Mouse (Mus musculus) spleen, embryonic (tissue): ENCODE measurements at regions not wholly inside any gene's neighbourhood (a gene's known extent, or its start where the extent isn't known, plus 50 kb on each side); places are given as distances from the start of the nearest gene placed in this dataset.
"Not testable (repeated sequence)": the region's sequence is repeated elsewhere in the genome, so short reads cannot be mapped to it uniquely, and the experiment has no call there.

ENCODE experiments used
- CTCF ChIA-PET: fragments of 350-600 bp; sonication (Branson Sonifier 250); formaldehyde crosslinking; loops from one replicate; lab custom pipeline; 2022; lab: Charles Lee

DNA sequence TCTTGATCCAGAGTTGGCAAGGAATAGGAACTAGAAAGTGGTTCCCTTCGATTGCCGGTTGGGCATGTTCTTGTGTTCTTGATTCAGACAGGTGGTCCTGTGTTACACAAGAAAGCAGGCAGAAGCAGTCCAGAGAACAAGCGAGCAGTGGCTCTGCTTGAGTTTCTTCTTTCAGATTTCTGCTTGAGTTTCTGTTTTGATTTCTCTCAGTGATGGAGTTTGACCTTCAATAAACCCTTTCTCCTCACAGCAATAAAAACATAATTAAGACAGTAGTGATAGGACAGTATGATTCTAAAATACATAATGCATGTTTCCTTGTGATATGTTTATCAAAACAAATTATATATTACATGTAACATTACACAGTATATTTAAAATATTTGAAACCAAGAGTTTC is 59.1 kb downstream of the Klf6 start:
- CTCF ChIA-PET: no interaction called here

DNA sequence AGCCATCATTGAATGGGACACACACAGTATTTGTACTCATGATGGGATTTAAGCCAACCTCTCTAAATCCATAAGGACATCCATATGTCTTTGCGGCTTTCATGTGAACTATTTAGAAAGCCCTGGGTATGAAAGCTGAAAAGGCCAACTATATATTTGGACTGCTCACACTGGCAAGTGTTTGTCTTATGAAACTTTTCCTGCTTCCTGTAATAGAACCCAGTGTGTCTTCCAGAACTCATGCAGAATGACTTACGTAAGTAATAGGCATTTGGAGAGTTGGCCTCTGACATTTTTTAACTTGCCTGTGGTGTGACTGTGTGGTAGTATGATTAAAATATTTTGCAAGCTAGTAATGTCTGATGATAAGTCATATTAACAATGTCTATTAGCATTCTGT is 70.2 kb downstream of the Klf6 start:
- CTCF ChIA-PET: no interaction called here

DNA sequence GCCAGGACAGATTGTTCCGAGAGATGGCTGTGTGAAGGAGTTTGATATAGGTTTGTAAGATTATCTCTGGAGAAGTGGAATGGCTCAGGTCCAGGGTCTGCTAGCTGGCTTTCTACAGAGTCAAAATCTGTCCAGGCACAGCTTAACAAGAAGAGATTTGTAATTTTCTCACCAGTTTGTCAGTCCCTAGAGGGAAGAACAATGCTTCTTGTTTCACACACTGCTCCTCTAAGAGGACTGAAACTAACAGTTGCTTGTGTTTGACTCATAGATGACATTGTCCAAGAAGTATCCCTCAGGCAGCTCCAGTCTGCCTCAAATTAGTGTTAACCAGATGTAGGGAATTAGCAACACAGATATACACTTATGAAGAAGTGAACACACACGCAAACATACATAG is 76.2 kb downstream of the Klf6 start:
- CTCF ChIA-PET: no interaction called here

- CTCF ChIA-PET: no interaction called here
Observed at GRCm38 (mm10) chr13:5937970-5938369, 76.7 kb downstream of the Klf6 start.

GRCm38 (mm10) chr13:5939368-5939767 is 78.1 kb downstream of the Klf6 start:
- CTCF ChIA-PET: no interaction called here

DNA sequence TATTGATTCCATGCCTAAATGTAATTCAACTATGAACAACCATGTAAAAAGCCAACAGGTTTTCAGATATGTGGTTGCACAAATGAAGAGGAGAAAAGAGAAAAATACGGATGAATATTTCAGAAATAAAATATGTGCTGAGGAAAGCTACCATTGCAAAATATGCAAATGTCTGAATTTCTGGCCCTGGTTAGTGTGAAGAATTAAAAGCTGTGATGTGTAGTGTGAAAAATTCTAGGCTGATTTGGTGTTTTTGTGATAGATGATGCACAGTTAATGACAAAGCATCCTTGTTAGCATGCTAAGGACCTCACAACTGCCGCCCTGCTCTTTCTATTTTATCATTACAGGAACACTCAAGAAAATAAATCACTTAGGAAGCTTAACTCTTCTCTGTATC is 91.6 kb downstream of the Klf6 start:
- CTCF ChIA-PET: no interaction called here

GRCm38 (mm10) chr13:5955121-5955520 is 93.8 kb downstream of the Klf6 start:
- CTCF ChIA-PET: not testable (repeated sequence)

DNA sequence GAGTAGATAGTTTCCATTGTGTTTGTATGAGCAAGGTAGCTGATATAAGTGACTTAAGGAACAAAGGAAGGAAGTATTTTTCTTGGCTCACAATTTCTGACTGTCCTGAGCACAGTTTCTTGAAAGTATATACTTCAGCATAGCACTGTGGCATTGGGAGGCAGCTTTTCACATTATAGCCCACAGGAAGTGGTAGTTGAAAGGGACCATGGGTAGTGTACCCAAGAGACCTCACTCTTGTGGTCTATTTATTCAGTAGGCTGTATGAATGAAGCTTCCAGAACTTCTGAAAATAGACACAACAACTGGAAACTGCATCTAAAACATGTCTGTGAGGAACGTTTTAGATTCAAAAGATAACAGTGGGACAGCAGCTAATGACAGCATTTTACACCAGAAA is 94.9 kb downstream of the Klf6 start:
- CTCF ChIA-PET: no interaction called here

GRCm38 (mm10) chr13:5962947-5963346 is 101.7 kb downstream of the Klf6 start:
- CTCF ChIA-PET: no interaction called here

GRCm38 (mm10) chr13:5964626-5965025 is 103.3 kb downstream of the Klf6 start:
- CTCF ChIA-PET: no interaction called here

GRCm38 (mm10) chr13:5978615-5979014 is 117.3 kb downstream of the Klf6 start:
- CTCF ChIA-PET: interaction anchor here (0.7 kb wide), 1 partner anchor 9 kb away, joined by 3 read pairs; no protein-coding TSS in a partner anchor

DNA sequence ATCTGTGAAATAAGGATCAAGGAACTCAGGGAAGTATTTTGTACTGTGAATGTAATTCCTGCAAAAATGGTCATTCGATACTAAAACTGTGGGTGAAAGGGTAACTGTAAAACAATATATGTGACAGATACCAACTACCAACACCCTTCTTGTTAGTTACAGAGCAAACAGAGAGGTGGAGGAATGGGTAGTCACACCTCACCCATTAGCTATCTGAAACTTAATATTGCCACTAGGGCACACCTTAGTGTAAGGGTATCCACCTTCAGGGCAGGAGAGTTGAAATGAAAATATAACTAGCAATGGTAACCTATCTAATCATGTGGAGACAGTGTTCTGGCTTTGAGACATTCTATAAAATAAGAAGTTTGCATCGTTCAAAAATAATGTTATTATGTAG is 126.2 kb downstream of the Klf6 start:
- CTCF ChIA-PET: interaction anchor here (0.5 kb wide), 1 partner anchor 9 kb away, joined by 3 read pairs; no protein-coding TSS in a partner anchor

- CTCF ChIA-PET: no interaction called here
Observed at GRCm38 (mm10) chr13:5988407-5988806, 127.1 kb downstream of the Klf6 start.

DNA sequence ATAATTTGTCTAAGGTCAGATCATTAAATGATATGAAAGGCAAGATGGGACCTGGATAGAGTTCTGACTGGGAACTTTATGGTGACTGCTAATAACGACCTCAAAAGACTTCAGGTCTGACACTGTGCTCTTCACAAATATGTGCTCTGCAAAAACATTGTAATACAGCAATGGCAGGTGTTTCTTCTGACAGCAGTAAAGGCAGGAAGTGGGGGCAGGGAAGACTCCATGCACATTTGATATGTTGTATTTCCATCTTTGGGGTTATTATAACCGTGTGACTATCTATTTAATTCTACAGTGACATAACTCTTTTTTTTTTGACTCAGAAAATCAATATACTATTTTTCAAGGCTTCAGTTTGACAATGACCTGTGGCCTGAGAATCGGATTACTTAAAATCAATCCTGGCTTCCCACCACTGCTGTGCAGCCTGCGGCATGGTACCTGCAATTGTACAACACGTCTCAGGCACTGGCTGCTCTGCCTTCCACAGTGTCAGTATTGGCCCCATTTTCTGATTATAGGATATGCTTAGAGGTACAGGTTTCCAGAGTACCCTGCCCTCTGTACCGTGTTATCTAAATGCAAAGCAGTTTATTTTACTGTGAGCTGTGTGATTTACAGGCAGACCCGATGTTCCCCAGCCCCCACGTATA is 139.4 kb downstream of the Klf6 start:
- CTCF ChIA-PET: no interaction called here

DNA sequence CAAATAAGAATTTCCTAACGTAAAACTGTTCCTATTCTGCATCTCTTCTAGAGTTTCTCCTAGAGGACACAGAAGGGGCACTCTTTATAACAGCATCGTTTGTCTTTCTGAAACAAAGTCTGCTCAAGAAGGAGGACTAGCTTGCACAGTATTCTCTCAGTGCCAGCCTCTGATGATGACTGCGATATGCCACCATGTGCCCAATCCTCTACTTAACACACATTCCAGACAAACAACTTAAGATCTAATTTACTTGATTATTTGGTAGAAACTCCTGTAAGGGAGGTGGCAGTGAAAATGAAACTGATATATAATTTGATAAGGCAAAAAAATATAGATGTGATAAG is 139.9 kb downstream of the Klf6 start:
- CTCF ChIA-PET: no interaction called here

- CTCF ChIA-PET: no interaction called here
Observed at GRCm38 (mm10) chr13:6005901-6006300, 144.6 kb downstream of the Klf6 start.

- CTCF ChIA-PET: no interaction called here
Observed at GRCm38 (mm10) chr13:6009671-6010070, 148.4 kb downstream of the Klf6 start.

GRCm38 (mm10) chr13:6027207-6027606 is 165.9 kb downstream of the Klf6 start:
- CTCF ChIA-PET: no interaction called here

- CTCF ChIA-PET: no interaction called here
Observed at GRCm38 (mm10) chr13:6028878-6029277, 167.6 kb downstream of the Klf6 start.

- CTCF ChIA-PET: no interaction called here
Observed at GRCm38 (mm10) chr13:6029461-6029860, 168.2 kb downstream of the Klf6 start.

DNA sequence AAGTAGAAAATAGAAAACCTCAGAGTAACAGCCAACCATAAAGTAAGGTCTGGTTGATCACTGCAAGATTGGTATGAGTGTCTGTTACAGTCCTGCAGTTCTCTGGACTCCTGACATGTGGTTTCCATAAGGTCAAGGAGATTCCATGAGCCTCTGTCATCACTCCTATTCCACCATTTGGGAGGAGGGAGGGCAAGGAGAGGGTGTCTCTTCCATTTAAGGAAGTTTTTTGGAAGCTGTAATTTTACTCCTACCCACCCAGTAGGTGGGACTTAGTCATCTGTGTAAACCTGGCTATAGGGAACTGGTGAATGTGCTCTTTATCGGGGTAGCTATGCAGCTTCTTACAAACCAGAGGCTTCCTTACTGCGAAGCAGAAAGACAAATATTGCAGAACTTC is 168.8 kb downstream of the Klf6 start:
- CTCF ChIA-PET: no interaction called here

DNA sequence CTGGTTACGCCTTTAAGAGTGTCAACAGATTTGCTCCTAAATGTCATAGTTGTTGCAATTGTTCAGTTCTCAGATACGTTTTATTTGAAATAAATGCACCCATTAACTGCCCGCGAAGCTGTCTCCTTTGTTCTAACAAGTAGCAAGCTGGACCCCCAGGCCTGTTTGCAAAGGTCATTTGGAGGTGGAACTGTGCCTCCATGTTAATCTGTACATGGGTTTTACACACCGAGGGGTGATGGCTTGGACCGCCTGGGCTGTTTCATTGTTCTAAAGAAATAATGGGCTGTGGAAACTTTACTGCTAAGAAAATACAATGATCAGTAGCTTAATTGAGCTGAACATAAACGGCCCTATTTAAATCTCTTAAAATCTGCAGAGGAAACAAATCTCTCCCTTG is 178.8 kb downstream of the Klf6 start:
- CTCF ChIA-PET: no interaction called here

DNA sequence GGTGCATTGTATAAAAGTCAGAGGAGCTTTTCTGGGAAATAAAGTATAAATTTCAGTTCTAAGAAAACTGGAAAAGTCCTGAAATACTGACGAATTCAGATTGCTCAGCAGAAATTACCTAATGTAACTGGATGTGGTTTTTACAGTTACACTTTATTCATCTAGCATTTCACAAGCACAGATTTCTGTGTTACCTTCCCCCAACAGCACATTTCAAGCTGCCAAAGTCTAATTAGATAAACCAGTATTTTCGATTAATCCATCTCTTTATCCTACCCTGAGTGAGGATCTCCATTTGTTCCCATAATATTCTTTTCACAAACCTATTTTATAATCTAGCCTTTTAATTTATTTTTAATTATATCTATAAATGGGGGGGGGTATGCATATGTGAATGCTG is 179.4 kb downstream of the Klf6 start:
- CTCF ChIA-PET: no interaction called here

DNA sequence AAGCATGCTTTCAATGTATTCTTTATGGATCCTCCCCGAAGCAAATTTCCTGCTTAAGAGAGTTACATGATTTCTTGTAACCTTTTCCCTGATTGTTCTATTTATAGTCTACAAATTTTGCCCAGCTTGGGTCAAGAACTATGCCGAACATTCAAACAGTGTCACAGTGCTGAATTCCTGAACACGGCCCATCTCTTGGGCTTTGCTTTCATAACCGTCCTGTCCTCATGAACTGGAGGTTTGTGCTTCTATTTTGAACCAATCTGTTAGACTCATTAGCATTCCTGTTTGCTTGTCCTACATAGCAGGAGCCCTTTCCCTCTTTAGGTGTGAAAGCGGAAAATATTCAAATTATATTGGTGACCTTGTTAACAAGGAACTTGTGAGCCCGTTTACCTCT is 181.2 kb downstream of the Klf6 start:
- CTCF ChIA-PET: no interaction called here
